Mouse (Mus musculus): ENCODE measurements at regions not wholly inside any gene's neighbourhood (a gene's known extent, or its start where the extent isn't known, plus 50 kb on each side); places are given as distances from the start of the nearest gene placed in this dataset.
A peak's percentile ranks its signal among the peaks of the same experiment; 100 is the strongest.

- no peak for DNase-seq
Observed at GRCm38 (mm10) chr1:52397460-52397859, 103.0 kb downstream of the Nab1 start.

GRCm38 (mm10) chr1:52392933-52393332 lies 107.5 kb downstream of the Nab1 start:
- DNase-seq: no peak

- DNase-seq: no peak
Observed at GRCm38 (mm10) chr1:52388836-52389235, 111.6 kb downstream of the Nab1 start.

- peak; percentile 32 for DNase-seq
Observed at GRCm38 (mm10) chr1:52388118-52388517, 112.4 kb downstream of the Nab1 start.

- no peak for DNase-seq
Observed at GRCm38 (mm10) chr1:52387062-52387461, 113.4 kb downstream of the Nab1 start.

GRCm38 (mm10) chr1:52375320-52375719 lies 125.2 kb downstream of the Nab1 start:
- no peak for DNase-seq

- DNase-seq: no peak
Observed at GRCm38 (mm10) chr1:52374666-52375065, 125.8 kb downstream of the Nab1 start.

- no peak for DNase-seq
Observed at GRCm38 (mm10) chr1:52373817-52374216, 126.7 kb downstream of the Nab1 start.

GRCm38 (mm10) chr1:52366386-52366785 lies 133.4 kb upstream of the Gls start:
- DNase-seq: no peak

GRCm38 (mm10) chr1:52363625-52364024 lies 130.6 kb upstream of the Gls start:
- no peak for DNase-seq

- no peak for DNase-seq
Observed at GRCm38 (mm10) chr1:52362976-52363375, 129.9 kb upstream of the Gls start.

- no peak for DNase-seq
Observed at GRCm38 (mm10) chr1:52354041-52354582, 121.1 kb upstream of the Gls start.

GRCm38 (mm10) chr1:52342127-52342526 lies 109.1 kb upstream of the Gls start:
- no peak for DNase-seq

- DNase-seq: no peak
Observed at GRCm38 (mm10) chr1:52338704-52339103, 105.7 kb upstream of the Gls start.

GRCm38 (mm10) chr1:52338243-52338642 lies 105.2 kb upstream of the Gls start:
- DNase-seq: no peak

- DNase-seq: no peak
Observed at GRCm38 (mm10) chr1:52336696-52337095, 103.7 kb upstream of the Gls start.

- no peak for DNase-seq
Observed at GRCm38 (mm10) chr1:52332013-52332412, 99.0 kb upstream of the Gls start.

GRCm38 (mm10) chr1:52331442-52331841 lies 98.4 kb upstream of the Gls start:
- no peak for DNase-seq

GRCm38 (mm10) chr1:52330496-52330895 lies 97.5 kb upstream of the Gls start:
- DNase-seq: no peak

GRCm38 (mm10) chr1:52328507-52328906 lies 95.5 kb upstream of the Gls start:
- DNase-seq: no peak

GRCm38 (mm10) chr1:52324356-52324755 lies 91.3 kb upstream of the Gls start:
- DNase-seq: no peak

GRCm38 (mm10) chr1:52312076-52312633 lies 79.1 kb upstream of the Gls start:
- no peak for DNase-seq

GRCm38 (mm10) chr1:52306892-52307291 lies 73.9 kb upstream of the Gls start:
- DNase-seq: peak; percentile 29

- DNase-seq: no peak
Observed at GRCm38 (mm10) chr1:52305679-52306632, 72.9 kb upstream of the Gls start.

Measured in thymus, postnatal 25 days (tissue).